Mouse (Mus musculus) left cerebral cortex, adult 18-20 months (tissue): ENCODE data around the gene Nxt2. TPM values are rescaled to one million over a fixed set of nuclear protein-coding genes. Genes with fewer than 3 reads are reported as not detected.

Experiments used
- total RNA-seq, 2 experiments: library from RNA; stranded (reverse); gene quantifications; 2 replicates each; pipeline ENCODE4 v1.2.3; 2021

Gene Nxt2
- total RNA-seq, 2 experiments from 2014 or later, result 33.4 to 33.6 TPM

Other genes with a start within 250 kb of the Nxt2 start
- gene Gucy2f, start 29.8 kb upstream of the Nxt2 start, total RNA-seq, result under 1 TPM; 0.42 to 0.65 TPM
- gene Kcne1l, start 79.5 kb downstream of the Nxt2 start, total RNA-seq, result 1 to 10 TPM; 2.6 to 2.9 TPM
- 10 to 100 TPM; 66.8 to 69.6 TPM for gene Acsl4, start 163.8 kb downstream of the Nxt2 start, total RNA-seq